Mouse (Mus musculus): ENCODE measurements at regions not wholly inside any gene's neighbourhood (a gene's known extent, or its start where the extent isn't known, plus 50 kb on each side); places are given as distances from the start of the nearest gene placed in this dataset.

- DNase-seq (ENCODE audit: low spot score), result no peak
Observed at GRCm38 (mm10) chr13:48094275-48095035, 166.6 kb upstream of the Id4 start.

GRCm38 (mm10) chr13:48102156-48102555 lies 158.9 kb upstream of the Id4 start:
- DNase-seq (ENCODE audit: low spot score), result no peak

- DNase-seq (ENCODE audit: low spot score), result no peak
Observed at GRCm38 (mm10) chr13:48102576-48102975, 158.5 kb upstream of the Id4 start.

GRCm38 (mm10) chr13:48104766-48105165 lies 156.3 kb upstream of the Id4 start:
- no peak for DNase-seq (ENCODE audit: low spot score)

- no peak for DNase-seq (ENCODE audit: low spot score)
Observed at GRCm38 (mm10) chr13:48106946-48107345, 154.1 kb upstream of the Id4 start.

- DNase-seq (ENCODE audit: low spot score), result no peak
Observed at GRCm38 (mm10) chr13:48115890-48116289, 145.1 kb upstream of the Id4 start.

GRCm38 (mm10) chr13:48126582-48126981 lies 134.4 kb upstream of the Id4 start:
- no peak for DNase-seq (ENCODE audit: low spot score)

- DNase-seq (ENCODE audit: low spot score), result no peak
Observed at GRCm38 (mm10) chr13:48130724-48131123, 130.3 kb upstream of the Id4 start.

GRCm38 (mm10) chr13:48131681-48132080 lies 129.3 kb upstream of the Id4 start:
- no peak for DNase-seq (ENCODE audit: low spot score)

GRCm38 (mm10) chr13:48145976-48146375 lies 115.1 kb upstream of the Id4 start:
- no peak for DNase-seq (ENCODE audit: low spot score)

- DNase-seq (ENCODE audit: low spot score), result no peak
Observed at GRCm38 (mm10) chr13:48147061-48147460, 114.0 kb upstream of the Id4 start.

- DNase-seq (ENCODE audit: low spot score), result no peak
Observed at GRCm38 (mm10) chr13:48153248-48153647, 107.8 kb upstream of the Id4 start.

GRCm38 (mm10) chr13:48153684-48154413 lies 107.2 kb upstream of the Id4 start:
- DNase-seq (ENCODE audit: low spot score), result no peak

GRCm38 (mm10) chr13:48154414-48155105 lies 106.5 kb upstream of the Id4 start:
- DNase-seq (ENCODE audit: low spot score), result no peak

- no peak for DNase-seq (ENCODE audit: low spot score)
Observed at GRCm38 (mm10) chr13:48159020-48159910, 101.8 kb upstream of the Id4 start.

GRCm38 (mm10) chr13:48160161-48160560 lies 100.9 kb upstream of the Id4 start:
- no peak for DNase-seq (ENCODE audit: low spot score)

- DNase-seq (ENCODE audit: low spot score), result no peak
Observed at GRCm38 (mm10) chr13:48161339-48161738, 99.7 kb upstream of the Id4 start.

- DNase-seq (ENCODE audit: low spot score), result no peak
Observed at GRCm38 (mm10) chr13:48164586-48164985, 96.4 kb upstream of the Id4 start.

- DNase-seq (ENCODE audit: low spot score), result no peak
Observed at GRCm38 (mm10) chr13:48165838-48166237, 95.2 kb upstream of the Id4 start.

GRCm38 (mm10) chr13:48167976-48168375 lies 93.1 kb upstream of the Id4 start:
- DNase-seq (ENCODE audit: low spot score), result no peak

- DNase-seq (ENCODE audit: low spot score), result no peak
Observed at GRCm38 (mm10) chr13:48171309-48171953, 89.6 kb upstream of the Id4 start.
